Mouse (Mus musculus) naive thymus-derived CD4-positive, alpha-beta T cell, adult 2 months (primary cell): ENCODE results near the gene Ube2q2.
A peak's percentile ranks its signal among the peaks of the same experiment; 100 is the strongest.
"Not testable (repeated sequence)": the region's sequence is repeated elsewhere in the genome, so short reads cannot be mapped to it uniquely, and the experiment has no call there.

Experiments used
- DNase-seq: peaks from one replicate; pipeline ENCODE4 v3.0.0-alpha.2; 2011; ENCODE audit warnings: low read depth

Ube2q2 gene

DNA sequence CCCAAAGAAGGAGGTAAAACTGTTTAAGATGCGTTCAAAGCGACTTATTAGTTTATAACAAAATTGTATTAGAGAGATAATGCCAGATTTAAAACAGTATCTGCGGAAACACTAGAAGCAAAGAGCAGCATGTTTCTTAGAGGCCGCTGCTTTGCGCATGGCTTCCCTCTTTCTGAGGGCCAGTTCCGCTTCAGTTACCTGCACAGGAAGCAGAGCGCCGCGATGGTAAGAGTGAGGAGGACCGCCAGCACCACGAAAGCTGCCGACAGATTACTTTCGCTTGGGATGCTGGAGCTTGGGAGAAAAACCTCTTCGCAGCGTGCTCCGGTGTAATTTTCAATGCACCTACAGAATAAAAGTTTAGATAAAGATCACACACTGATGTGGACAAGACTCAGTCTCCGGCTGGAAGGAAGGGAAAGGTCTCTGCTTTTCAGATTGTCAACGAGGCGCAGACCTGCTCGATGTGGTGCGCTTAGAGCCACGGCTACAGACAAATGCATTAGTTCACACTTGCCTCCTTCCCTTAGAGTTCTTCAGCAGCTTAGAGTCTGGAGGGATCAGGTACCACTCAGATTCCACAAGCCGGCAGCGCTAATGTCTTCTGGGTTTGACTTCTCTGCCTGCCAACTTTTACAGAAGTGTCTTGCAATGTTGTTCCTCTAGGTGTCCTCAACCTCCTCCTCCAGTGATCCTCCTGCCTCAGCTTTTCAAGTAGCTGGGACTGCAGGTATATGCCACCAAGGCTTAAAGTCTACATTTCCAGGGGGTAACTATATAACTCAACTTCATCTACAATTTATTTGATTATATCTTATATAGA lies 93.4 kb downstream of the Ube2q2 start:
- DNase-seq, result peak; percentile 53

DNA sequence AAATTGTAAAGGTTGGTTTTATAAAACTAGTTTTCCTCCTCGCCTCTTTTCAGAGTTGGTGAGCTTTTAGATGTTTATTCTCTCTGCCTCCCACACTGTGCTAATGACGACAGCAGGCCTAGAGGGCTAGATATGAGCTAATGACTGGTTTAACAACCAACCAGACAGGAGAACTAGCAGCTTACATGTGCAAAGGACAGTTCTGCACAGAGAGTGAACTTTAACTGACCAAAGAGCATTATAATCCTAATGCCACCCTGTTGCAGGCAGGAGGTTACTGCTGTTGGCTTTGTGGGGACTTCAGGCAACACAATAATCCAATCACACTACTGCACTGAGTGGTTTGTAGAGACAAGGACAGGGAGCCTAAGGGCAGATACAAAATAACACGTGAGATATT lies 94.6 kb downstream of the Ube2q2 start:
- no peak for DNase-seq

DNA sequence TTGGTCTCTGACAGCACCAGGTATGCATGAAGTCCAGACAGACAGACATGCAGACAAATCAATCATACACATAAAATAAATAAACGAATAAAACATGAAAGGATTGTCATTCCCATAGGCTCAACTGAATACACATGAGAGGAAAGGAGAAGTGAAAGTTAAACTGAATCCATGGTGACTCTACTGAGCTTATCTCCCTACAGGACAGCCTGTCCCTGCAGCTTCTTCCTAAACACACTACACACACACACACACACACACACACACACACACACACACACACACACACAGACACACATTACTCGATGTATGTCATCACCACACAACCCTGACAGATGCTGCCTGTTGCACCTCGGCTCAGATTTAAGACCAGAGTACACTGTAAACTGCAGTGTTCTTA lies 95.4 kb downstream of the Ube2q2 start:
- no peak for DNase-seq

DNA sequence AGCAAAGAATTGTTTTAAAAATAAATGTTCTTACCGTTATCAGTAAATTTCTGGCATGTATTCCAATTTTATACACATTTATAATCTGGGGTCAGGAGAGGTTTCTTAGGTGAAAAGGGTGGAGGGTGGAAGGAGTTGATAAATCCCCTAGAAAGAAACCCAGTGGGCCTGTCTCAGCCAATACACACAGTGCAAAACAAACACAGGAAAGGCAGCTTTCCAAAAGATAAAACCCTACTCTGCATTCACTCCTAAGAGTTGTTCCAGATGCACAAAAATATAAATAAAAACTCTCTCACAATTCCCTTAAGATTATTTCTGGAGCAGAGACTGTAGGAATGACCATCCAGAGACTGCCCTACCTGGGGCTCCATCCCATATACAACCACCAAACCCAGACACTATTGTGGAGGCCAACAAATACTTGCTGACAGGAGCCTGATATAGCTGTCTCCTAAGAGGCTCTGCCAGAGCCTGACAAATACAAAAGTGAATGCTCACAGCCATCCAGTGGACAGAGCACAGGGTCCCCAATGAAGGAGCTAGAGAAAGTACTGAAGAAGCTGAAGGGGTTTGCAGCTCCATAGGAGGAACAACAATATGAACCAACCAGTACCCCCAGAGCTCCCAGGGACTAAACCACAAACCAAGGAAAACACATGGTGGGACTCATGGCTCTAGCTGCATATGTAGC lies 96.5 kb downstream of the Ube2q2 start:
- DNase-seq, result not testable (repeated sequence)

DNA sequence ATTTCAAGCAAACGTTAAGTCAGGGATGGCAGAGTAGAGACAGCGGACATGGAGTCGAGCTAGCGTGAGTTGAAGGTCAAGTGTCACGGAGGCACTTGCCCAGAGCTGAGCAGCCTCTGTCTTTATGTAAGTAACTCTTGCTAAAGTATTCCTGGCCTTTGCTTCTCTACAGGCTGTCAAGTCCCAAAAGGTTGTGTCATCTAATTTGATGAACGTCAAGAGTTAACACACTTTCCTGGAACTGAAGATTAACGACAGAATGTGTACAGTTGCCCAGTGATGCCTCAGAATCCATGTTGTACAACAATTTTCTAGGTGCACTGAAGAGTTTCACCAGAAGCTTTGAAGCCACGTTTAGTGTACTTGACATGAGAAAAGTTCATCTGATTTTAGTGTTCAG lies 97.8 kb downstream of the Ube2q2 start:
- no peak for DNase-seq

DNA sequence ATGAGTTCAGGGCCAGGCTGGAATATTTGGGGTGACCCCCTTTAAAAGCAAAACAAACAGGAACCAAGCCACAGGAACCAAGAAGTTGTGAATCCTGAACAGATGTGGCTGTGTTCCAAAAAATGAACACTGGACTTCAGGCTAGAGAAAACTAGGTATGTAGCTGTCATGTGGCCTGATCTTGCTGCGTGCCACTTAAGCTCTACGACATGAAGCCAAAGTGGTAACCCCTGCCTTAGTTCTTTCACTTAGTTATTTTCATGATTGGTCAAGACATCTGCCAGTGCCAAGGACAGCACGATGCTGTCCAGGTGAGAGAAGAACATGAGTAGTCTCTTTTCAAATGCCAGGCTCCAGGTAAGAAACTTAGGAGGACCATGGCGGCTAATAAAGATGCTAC lies 98.3 kb downstream of the Ube2q2 start:
- DNase-seq, result no peak

DNA sequence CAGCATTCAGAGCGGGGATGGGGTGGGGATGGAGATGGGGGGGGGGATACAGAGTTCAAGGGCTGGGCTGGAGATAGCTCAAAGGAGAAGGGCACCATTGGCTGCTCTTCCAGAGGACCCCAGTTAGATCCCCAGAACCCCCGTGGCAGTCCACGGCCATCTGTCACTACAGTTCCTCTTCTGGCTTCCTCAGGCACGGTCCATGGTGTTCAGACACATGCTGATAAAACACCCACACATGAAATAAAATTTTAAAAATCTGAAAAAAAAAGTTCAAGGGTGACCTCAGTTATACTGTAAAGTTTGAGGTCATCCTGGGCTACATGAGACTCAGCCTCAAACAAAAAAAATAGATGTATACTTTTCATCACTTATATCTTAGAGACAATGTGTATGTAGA lies 99.8 kb downstream of the Ube2q2 start:
- DNase-seq, result no peak

DNA sequence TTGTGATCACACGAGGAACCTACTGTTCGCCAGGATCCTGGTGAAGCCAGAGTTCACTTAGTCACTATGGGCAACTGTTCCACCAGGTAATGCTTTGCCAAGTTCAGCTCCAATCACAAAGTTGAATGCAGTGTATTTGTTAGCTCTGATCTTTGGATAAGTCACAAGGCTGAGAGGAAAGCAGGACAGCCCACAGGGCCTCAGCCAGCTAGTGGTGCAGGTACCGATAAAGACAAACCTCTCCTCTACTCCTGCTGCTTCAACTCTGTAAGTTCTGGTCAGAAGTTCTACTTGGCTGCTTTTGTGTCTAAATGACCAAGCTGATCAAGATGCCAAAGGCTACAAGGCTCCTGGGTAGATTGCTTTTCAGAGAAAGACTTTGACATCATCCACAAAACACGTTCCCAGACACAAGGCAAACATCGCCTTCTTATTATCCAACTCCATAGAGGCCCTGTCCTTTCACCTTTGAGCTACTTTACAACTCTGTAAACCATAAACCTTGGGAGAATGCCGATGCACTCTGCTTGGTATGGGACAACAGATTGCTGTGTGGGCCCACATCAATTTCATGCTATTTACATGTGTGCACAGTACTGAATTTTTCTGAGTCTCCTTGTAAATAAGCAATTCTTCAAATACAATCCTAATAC lies 102.1 kb downstream of the Ube2q2 start:
- DNase-seq, result no peak

DNA sequence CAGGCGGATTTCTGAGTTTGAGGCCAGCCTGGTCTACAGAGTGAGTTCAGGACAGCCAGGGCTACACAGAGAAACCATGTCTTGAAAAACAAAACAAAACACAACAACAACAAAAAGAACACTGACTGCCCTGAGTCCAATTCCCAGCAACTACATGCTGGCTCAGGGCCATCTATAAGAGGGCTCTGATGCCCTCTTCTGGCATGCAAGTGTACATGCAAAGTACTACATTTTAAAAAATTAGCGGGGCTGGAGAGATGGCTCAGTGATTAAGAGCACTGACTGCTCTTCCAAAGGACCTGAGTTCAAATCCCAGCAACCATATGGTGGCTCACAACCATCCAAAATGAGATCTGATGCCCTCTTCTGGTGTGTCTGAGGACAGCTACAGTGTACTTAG lies 103.4 kb downstream of the Ube2q2 start:
- peak; percentile 33 for DNase-seq

DNA sequence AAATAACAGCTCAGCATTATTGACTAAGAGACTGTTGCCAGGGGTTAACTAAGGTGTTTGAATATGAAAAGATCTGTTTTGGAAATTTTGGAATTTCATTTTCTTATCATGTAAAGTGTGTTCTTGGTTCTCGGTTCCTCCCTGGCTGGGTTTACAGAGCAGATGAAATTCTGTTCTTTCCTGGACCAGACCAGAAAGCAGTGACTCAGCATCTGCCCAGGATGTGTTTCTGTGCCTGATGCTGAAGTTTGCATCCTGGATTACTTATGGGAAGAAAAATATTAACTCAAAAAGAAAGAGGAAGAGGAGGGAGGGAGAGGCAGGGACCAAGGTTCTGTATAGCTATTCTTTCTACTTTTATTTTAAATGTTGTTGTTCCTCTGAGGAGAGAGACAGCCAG lies 105.2 kb downstream of the Ube2q2 start:
- DNase-seq, result no peak

DNA sequence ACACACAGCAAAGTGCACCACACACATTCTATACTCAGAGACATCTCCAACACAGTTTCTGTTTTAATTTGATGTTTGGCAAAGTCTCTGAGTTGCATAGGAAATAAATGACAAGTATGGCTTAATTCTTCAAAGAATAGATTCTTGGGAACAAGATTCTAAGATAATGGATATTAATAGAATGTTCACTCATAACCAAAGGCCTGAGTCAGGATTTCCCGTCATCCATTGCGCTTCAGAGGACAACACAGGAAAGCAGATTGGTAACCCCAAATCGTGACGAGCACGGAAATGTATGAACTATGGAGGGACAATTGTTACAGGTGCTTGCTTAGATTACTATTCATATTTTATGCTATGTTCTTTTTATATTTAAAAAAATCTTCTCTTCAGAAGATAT lies 106.4 kb downstream of the Ube2q2 start:
- DNase-seq, result no peak

DNA sequence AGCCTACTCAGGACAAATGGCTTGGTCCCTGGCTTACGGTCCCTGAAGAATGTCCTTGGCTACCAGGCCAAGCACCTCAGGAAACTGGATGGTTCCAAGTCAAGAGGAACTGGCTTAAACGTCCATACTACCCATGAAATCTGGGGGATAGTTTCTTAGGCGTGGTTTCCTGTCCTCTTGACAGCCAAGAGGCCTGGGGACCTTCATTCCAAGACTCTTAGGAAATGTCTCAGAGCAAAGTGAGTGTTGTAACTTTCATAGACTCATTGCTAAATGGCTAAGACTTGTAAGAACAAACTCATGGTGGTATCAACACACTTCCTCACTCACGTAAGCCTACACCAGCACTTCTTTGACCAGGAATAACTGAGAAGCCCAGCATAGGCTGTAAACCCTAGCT lies 107.0 kb downstream of the Ube2q2 start:
- DNase-seq, result no peak

DNA sequence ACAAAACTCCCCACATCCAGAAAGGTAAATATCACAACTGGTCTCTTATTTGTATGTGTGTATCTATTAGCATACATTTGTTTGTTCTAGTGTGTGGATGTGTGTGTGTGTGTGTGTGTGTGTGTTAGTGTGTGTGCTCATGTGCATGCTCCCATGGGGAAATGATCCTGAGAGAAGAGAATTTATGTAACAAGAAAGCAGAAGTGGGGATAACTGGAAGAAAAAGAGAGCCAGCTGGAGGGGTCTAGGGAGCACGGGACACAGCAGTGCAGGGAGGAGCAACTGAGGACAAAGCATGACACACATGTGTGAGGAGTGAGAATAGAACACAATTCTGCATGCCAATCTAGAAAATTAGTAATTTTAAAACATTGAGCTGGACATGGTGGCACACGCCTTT lies 108.5 kb downstream of the Ube2q2 start:
- no peak for DNase-seq
